Comparison of ENCODE assay signal across 21 mouse cellular contexts in the genomic region with DNA sequence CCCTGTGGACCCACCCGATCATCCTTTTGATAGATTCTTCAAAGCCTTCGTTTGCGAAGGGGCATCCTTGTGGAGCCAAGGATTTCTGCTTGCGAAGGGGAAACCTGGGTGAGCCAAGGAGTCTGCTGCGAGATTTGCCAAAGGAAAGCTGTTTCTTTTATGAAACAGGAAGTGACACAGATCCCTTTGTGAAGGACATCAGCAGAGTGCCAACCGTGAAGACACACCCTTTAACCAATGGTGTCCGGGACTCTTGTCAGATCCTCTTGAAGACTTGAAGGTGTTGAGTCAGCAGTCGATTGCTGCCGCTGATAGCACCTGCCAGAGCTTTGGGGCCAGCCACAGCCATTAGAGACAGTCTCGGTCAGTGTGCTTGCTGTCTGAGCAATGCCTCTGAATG.
"Had no signal": no experiment of that assay in that cellular context is flagged by ENCODE, and none has a peak within 500 bp of the region (broad histone marks: within the 10 kb centered on the region; RNA-seq: fewer than 3 reads in every experiment).

No protein-coding gene starts in this region.

- H3K4me2 ChIP-seq: kidney, embryonic 15.5 days; limb, embryonic 12.5 days; limb, embryonic 15.5 days; liver, embryonic 11.5 days; lung, embryonic 15.5 days; midbrain, embryonic 13.5 days; neural tube, embryonic 12.5 days; neural tube, embryonic 15.5 days; stomach, embryonic 15.5 days had no signal

- H3K9me3 ChIP-seq: kidney, embryonic 15.5 days; limb, embryonic 12.5 days; limb, embryonic 15.5 days; lung, embryonic 15.5 days; midbrain, embryonic 13.5 days; neural tube, embryonic 12.5 days; neural tube, embryonic 15.5 days; stomach, embryonic 15.5 days had no signal

- H3K9ac ChIP-seq: kidney, embryonic 15.5 days; limb, embryonic 12.5 days; limb, embryonic 15.5 days; liver, embryonic 14.5 days; liver, postnatal 0 days; lung, embryonic 15.5 days; midbrain, embryonic 13.5 days; neural tube, embryonic 12.5 days; neural tube, embryonic 15.5 days; stomach, embryonic 15.5 days had no signal

- H3K27ac ChIP-seq: kidney, embryonic 15.5 days; limb, embryonic 12.5 days; limb, embryonic 15.5 days; liver, embryonic 14.5 days; lung, embryonic 15.5 days; midbrain, embryonic 13.5 days; neural tube, embryonic 12.5 days; neural tube, embryonic 15.5 days; stomach, embryonic 15.5 days had no signal

- H3K36me3 ChIP-seq: kidney, embryonic 15.5 days; limb, embryonic 12.5 days; limb, embryonic 15.5 days; lung, embryonic 15.5 days; midbrain, embryonic 13.5 days; neural tube, embryonic 12.5 days; neural tube, embryonic 15.5 days; stomach, embryonic 15.5 days had no signal

- H3K27me3 ChIP-seq: limb, embryonic 15.5 days; lung, embryonic 15.5 days; neural tube, embryonic 12.5 days; neural tube, embryonic 15.5 days; stomach, embryonic 15.5 days had no signal

- DNase-seq: kidney, adult 2 months; kidney, postnatal 10 days; kidney, postnatal 36 days; left cerebral cortex, postnatal 4 days; liver, postnatal 0 days; lung, postnatal 14 days; retina, postnatal 1 day; right cerebral cortex, postnatal 25 days; spleen, adult 18-20 months; thymus, postnatal 25 days had no signal

- H3K4me3 ChIP-seq: kidney, embryonic 15.5 days; limb, embryonic 12.5 days; limb, embryonic 15.5 days; lung, embryonic 15.5 days; midbrain, embryonic 13.5 days; neural tube, embryonic 12.5 days; neural tube, embryonic 15.5 days; stomach, embryonic 15.5 days had no signal

- ATAC-seq: intestine, postnatal 0 days; liver, postnatal 0 days; midbrain, embryonic 13.5 days had no signal
